Comparison of ENCODE assay signal across 9 mouse cellular contexts in the genomic region with DNA sequence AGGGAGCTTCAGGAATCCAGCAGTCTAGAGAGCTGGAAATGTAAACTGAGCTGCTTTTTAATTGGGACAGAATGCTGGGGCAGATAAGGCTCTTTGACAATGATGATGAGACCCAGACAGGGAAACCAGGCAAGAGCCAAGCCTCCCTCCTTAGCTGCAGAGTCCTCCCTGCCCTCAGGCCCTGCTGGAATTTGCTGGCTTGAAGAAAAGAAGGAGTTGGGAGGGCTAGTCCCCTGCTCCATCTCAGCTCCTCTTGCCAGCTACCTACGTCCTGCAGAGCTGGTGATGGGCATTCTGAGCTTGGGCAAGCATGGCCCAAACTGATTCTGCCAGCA. TPM values are rescaled to one million over a fixed set of nuclear protein-coding genes. Genes with fewer than 3 reads are reported as not detected.
DNase-seq lines count a peak whose midpoint lies in the region; ATAC-seq and TF ChIP-seq lines count a peak whose summit lies in the region.
"Had no signal": no experiment of that assay in that cellular context is flagged by ENCODE, and none has a peak within 500 bp of the region (broad histone marks: within the 10 kb centered on the region; RNA-seq: fewer than 3 reads in every experiment).

No protein-coding gene starts in this region.

- H3K36me3 ChIP-seq in kidney, adult 2 months (ENCODE audit: control insufficient read depth, insufficient read depth, low read length), result peaks cover 1% of the 10 kb centered on the region; the same call in 1 of the 2 replicates
- no peaks in the 10 kb centered on the region for H3K36me3 ChIP-seq in midbrain, embryonic 14.5 days (ENCODE audit: control insufficient read depth, insufficient read depth, low read length)
- no peaks in the 10 kb centered on the region for H3K36me3 ChIP-seq in midbrain, embryonic 11.5 days (ENCODE audit: control insufficient read depth, insufficient read depth, low read length)
- H3K36me3 ChIP-seq in heart, embryonic 16.5 days (ENCODE audit: control insufficient read depth, insufficient read depth), result no peaks in the 10 kb centered on the region

- no peak for TF ChIP-seq POLR2A in kidney, adult 2 months (IDR thresholded peaks at IDR 0.05; ENCODE audit: low read depth, low read length)

- H3K27me3 ChIP-seq in kidney, adult 2 months (replicated peaks; ENCODE audit: control insufficient read depth, insufficient read depth, low read length), result no peaks in the 10 kb centered on the region
- no peaks in the 10 kb centered on the region for H3K27me3 ChIP-seq in midbrain, embryonic 14.5 days (ENCODE audit: control insufficient read depth, insufficient read depth, low read length)
- no peaks in the 10 kb centered on the region for H3K27me3 ChIP-seq in midbrain, embryonic 11.5 days (ENCODE audit: control insufficient read depth, insufficient read depth, low read length)
- H3K27me3 ChIP-seq in heart, embryonic 16.5 days (ENCODE audit: control insufficient read depth, insufficient read depth, low read length), result no peaks in the 10 kb centered on the region

- no peaks in the 10 kb centered on the region for H3K9me3 ChIP-seq in midbrain, embryonic 14.5 days (ENCODE audit: control insufficient read depth, low read length)
- no peaks in the 10 kb centered on the region for H3K9me3 ChIP-seq in midbrain, embryonic 11.5 days (ENCODE audit: control insufficient read depth, low read length)
- H3K9me3 ChIP-seq in heart, embryonic 16.5 days (replicated peaks; ENCODE audit: control insufficient read depth, low read length), result no peaks in the 10 kb centered on the region

- no peak overlapping the region for H3K9ac ChIP-seq in midbrain, embryonic 14.5 days (replicated peaks; ENCODE audit: low read length)
- no peak overlapping the region for H3K9ac ChIP-seq in midbrain, embryonic 11.5 days (ENCODE audit: low read length)
- peak overlapping the region; percentile 28; the same call in 1 of the 2 replicates for H3K9ac ChIP-seq in heart, embryonic 16.5 days (ENCODE audit: low read length)

- H3K4me2 ChIP-seq in midbrain, embryonic 14.5 days (ENCODE audit: low read length), result no peak overlapping the region
- no peak overlapping the region for H3K4me2 ChIP-seq in midbrain, embryonic 11.5 days
- H3K4me2 ChIP-seq in heart, embryonic 16.5 days (ENCODE audit: low read depth, low read length), result no peak overlapping the region

- no peak for ATAC-seq in midbrain, embryonic 14.5 days (ENCODE audit: low FRiP score, low TSS enrichment)
- ATAC-seq in midbrain, embryonic 11.5 days (ENCODE audit: low FRiP score), result no peak
- ATAC-seq in heart, embryonic 16.5 days (replicated peaks; ENCODE audit: extremely low read depth, insufficient read depth, low FRiP score), result 0 out of 2 replicates have a peak, but pooled peaks have one; percentile 35

- DNase-seq in kidney, adult 2 months, result peak; percentile 38
- no peak for DNase-seq in kidney, postnatal 36 days
- no peak for DNase-seq in midbrain, embryonic 14.5 days
- no peak for DNase-seq in midbrain, embryonic 11.5 days (ENCODE audit: low spot score, missing footprints)
- DNase-seq in yolk sac, embryonic 10.5 days (ENCODE audit: low spot score), result peak; percentile 44
- DNase-seq in adipocyte (ENCODE audit: low spot score), result no peak
- no peak for DNase-seq in right cerebral cortex, adult 2 months (ENCODE audit: low spot score in 2 of 2)
- DNase-seq: cerebellum, adult 11-12 months had no signal

- H3K4me1 ChIP-seq in kidney, adult 2 months (ENCODE audit: control insufficient read depth, insufficient read depth, low read length), result peaks cover 68% of the 10 kb centered on the region
- H3K4me1 ChIP-seq in midbrain, embryonic 14.5 days (ENCODE audit: control insufficient read depth, insufficient read depth, low read length), result peaks cover 42% of the 10 kb centered on the region
- H3K4me1 ChIP-seq in midbrain, embryonic 11.5 days (ENCODE audit: control insufficient read depth, insufficient read depth, low read length), result peaks cover 19% of the 10 kb centered on the region
- peaks cover 72% of the 10 kb centered on the region for H3K4me1 ChIP-seq in heart, embryonic 16.5 days (ENCODE audit: control insufficient read depth, insufficient read depth, low read length)

- no peak overlapping the region for H3K4me3 ChIP-seq in kidney, adult 2 months (ENCODE audit: insufficient read depth, low read depth, low read length)
- H3K4me3 ChIP-seq in midbrain, embryonic 14.5 days (replicated peaks; ENCODE audit: low read depth, low read length), result no peak overlapping the region
- H3K4me3 ChIP-seq in midbrain, embryonic 11.5 days (ENCODE audit: low read depth, low read length), result no peak overlapping the region
- H3K4me3 ChIP-seq in heart, embryonic 16.5 days (ENCODE audit: low read length), result no peak overlapping the region

- TF ChIP-seq CTCF in kidney, adult 2 months (conservative IDR thresholded peaks at IDR 0.05; ENCODE audit: insufficient read depth, insufficient read length, low read depth, low read length), result no peak

- 36% methylated on average over 1 of the region's 1 CpGs for WGBS in kidney, adult 2 months
- WGBS in midbrain, embryonic 14.5 days, result 60% methylated on average over 1 of the region's 1 CpGs
- WGBS in midbrain, embryonic 11.5 days, result 65% methylated on average over 1 of the region's 1 CpGs
- 17% methylated on average over 1 of the region's 1 CpGs for WGBS in heart, embryonic 16.5 days

- H3K27ac ChIP-seq in kidney, adult 2 months (ENCODE audit: insufficient read depth, low read depth, low read length), result peak overlapping the region; percentile 84
- H3K27ac ChIP-seq in midbrain, embryonic 14.5 days (replicated peaks; ENCODE audit: low read depth, low read length), result peak overlapping the region; percentile 32
- no peak overlapping the region for H3K27ac ChIP-seq in midbrain, embryonic 11.5 days (ENCODE audit: low read depth, low read length)
- peak overlapping the region; percentile 58 for H3K27ac ChIP-seq in heart, embryonic 16.5 days (ENCODE audit: low read length)

RNA-seq across cellular contexts. Expression of gene Golt1a, which starts 56.1 kb away (rescaled TPM):
- polyA plus RNA-seq in kidney, adult 2 months (2012; rRNA removed), result 18.1 and 18.9 TPM in 2 replicates
- not detected in 2 replicates for polyA plus RNA-seq in midbrain, embryonic 14.5 days (2014; fragmentation: Nextera tagmentation; extraction: Ambion mirVana)
- polyA plus RNA-seq in midbrain, embryonic 11.5 days (2014; fragmentation: Nextera tagmentation; extraction: Ambion mirVana), result not detected in 2 replicates
- 0.17 TPM in 1 of 2 replicates, not detected in the other for polyA plus RNA-seq in heart, embryonic 16.5 days (2015; fragmentation: Nextera tagmentation; extraction: Ambion mirVana)

Comparison
In these comparisons a context has a peak if more than half of its experiments do, and no peak if none do; other contexts are left out.
1. DNase-seq: peak in kidney, adult 2 months (single experiment) and yolk sac, embryonic 10.5 days (single experiment); none in kidney, postnatal 36 days (0 of 2), midbrain, embryonic 14.5 days (single experiment), midbrain, embryonic 11.5 days (single experiment), adipocyte (single experiment) and right cerebral cortex, adult 2 months (0 of 2).
2. RNA of gene Golt1a, which starts 56.1 kb away (polyA plus RNA-seq): 18.1 to 18.9 TPM in kidney, adult 2 months; not detected in midbrain, embryonic 14.5 days, not detected in midbrain, embryonic 11.5 days and 0.17 TPM in heart, embryonic 16.5 days; every median in the first group is over 10 times any median in the second.